Mouse (Mus musculus) embryonic fibroblast, embryonic 13.5 days (primary cell): Measurements from ENCODE around the gene Rsu1.

ENCODE experiments used
- CTCF ChIP-seq: IDR thresholded peaks from 2 replicates; pipeline ENCODE4 v1.5.1; 2011; ENCODE audit warnings: mild to moderate bottlenecking, control low read depth, low read length, moderate library complexity, borderline replicate concordance; ENCODE audit not compliant: insufficient read depth
- POLR2A ChIP-seq: IDR thresholded peaks from 2 replicates; pipeline ENCODE4 v1.6.1; 2011; ENCODE audit warnings: low read depth, mild to moderate bottlenecking, control low read depth, low read length, moderate library complexity

DNA sequence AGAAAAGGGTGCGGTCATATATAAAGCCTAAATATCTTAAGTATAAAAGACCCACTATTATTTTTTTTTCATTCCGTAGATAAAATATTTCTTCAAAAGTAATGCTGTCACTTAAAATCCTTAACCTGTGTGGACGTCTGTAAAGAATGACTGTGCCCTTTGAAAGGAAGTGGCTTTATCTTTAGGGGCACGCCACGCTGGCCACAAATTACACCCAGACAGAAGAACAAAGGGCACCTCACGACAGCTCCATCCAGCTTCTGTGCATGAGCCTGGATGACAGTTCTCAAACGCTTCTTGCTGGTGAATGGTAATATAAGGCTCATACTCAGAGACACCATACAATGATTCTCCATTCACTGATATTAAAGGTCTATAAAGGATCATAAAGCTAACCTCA, 75.7 kb downstream of the Rsu1 start:
- TF ChIP-seq CTCF, result no peak
- TF ChIP-seq POLR2A, result no peak
